In genomic region chr6:72635760-72636431, GRCm38 (mm10) we compare ENCODE assay signal across 8 mouse cellular contexts. TPM values are rescaled to one million over a fixed set of nuclear protein-coding genes. Genes with fewer than 3 reads are reported as not detected.
A peak's percentile ranks its signal among the peaks of the same experiment; 100 is the strongest.
DNase-seq lines count a peak whose midpoint lies in the region; ATAC-seq and TF ChIP-seq lines count a peak whose summit lies in the region.

No protein-coding gene starts in this region.

- peaks cover 34% of the 10 kb centered on the region for H3K4me1 ChIP-seq in E14TG2a.4 (replicated peaks; ENCODE audit: low read depth, low read length)
- peaks cover 6% of the 10 kb centered on the region for H3K4me1 ChIP-seq in heart, embryonic 15.5 days (replicated peaks)
- peaks cover 17% of the 10 kb centered on the region for H3K4me1 ChIP-seq in kidney, embryonic 15.5 days
- H3K4me1 ChIP-seq in liver, embryonic 16.5 days (ENCODE audit: control insufficient read depth, low read depth, low read length), result no peaks in the 10 kb centered on the region; the same call in none of the 2 replicates
- no peaks in the 10 kb centered on the region for H3K4me1 ChIP-seq in neural tube, embryonic 11.5 days (ENCODE audit: control insufficient read depth, insufficient read depth, low read length)

- 39% methylated on average over 12 of the region's 12 CpGs for WGBS in heart, embryonic 15.5 days
- 35% methylated on average over 12 of the region's 12 CpGs for WGBS in kidney, embryonic 15.5 days
- 33% methylated on average over 12 of the region's 12 CpGs for WGBS in liver, embryonic 16.5 days (ENCODE audit: insufficient replicate concordance)
- WGBS in neural tube, embryonic 11.5 days, result 54% methylated on average over 12 of the region's 12 CpGs

- H3K9ac ChIP-seq in heart, embryonic 15.5 days, result no peak overlapping the region
- no peak overlapping the region for H3K9ac ChIP-seq in kidney, embryonic 15.5 days
- no peak overlapping the region for H3K9ac ChIP-seq in liver, embryonic 16.5 days (ENCODE audit: low read depth, low read length)
- no peak overlapping the region for H3K9ac ChIP-seq in neural tube, embryonic 11.5 days (ENCODE audit: low read length)

- peaks cover 30% of the 10 kb centered on the region for H3K36me3 ChIP-seq in E14TG2a.4 (ENCODE audit: insufficient read depth, low read length)
- peaks cover under 1% of the 10 kb centered on the region; the same call in 1 of the 2 replicates for H3K36me3 ChIP-seq in heart, embryonic 15.5 days
- peaks cover 26% of the 10 kb centered on the region for H3K36me3 ChIP-seq in kidney, embryonic 15.5 days
- no peaks in the 10 kb centered on the region for H3K36me3 ChIP-seq in liver, embryonic 16.5 days (ENCODE audit: control insufficient read depth, insufficient read depth)
- H3K36me3 ChIP-seq in neural tube, embryonic 11.5 days (ENCODE audit: control insufficient read depth, insufficient read depth, low read length), result no peaks in the 10 kb centered on the region

- H3K4me2 ChIP-seq in heart, embryonic 15.5 days, result peak overlapping the region; percentile 39; the same call in 1 of the 2 replicates
- no peak overlapping the region; the same call in 1 of the 2 replicates for H3K4me2 ChIP-seq in kidney, embryonic 15.5 days
- no peak overlapping the region for H3K4me2 ChIP-seq in liver, embryonic 16.5 days (ENCODE audit: low read depth, low read length)
- no peak overlapping the region for H3K4me2 ChIP-seq in neural tube, embryonic 11.5 days (ENCODE audit: low read depth)

- DNase-seq in adipocyte (ENCODE audit: low spot score), result peak; percentile 82
- peak; percentile 63 for DNase-seq in neural tube, embryonic 11.5 days (ENCODE audit: low spot score)
- no peak for DNase-seq in right cerebral cortex, postnatal 14 days

- H3K27ac ChIP-seq in heart, embryonic 15.5 days, result no peak overlapping the region
- H3K27ac ChIP-seq in kidney, embryonic 15.5 days, result peak overlapping the region; percentile 70
- no peak overlapping the region for H3K27ac ChIP-seq in liver, embryonic 16.5 days (ENCODE audit: low read length)
- no peak overlapping the region for H3K27ac ChIP-seq in neural tube, embryonic 11.5 days (ENCODE audit: low read depth, low read length)

- 0 out of 2 replicates have a peak, but pooled peaks have one; percentile 41 for ATAC-seq in erythroid progenitor cell, adult 5-6 weeks (replicated peaks; ENCODE audit: low FRiP score, poor library complexity, severe bottlenecking)
- peak; percentile 74 for ATAC-seq in heart, embryonic 15.5 days (replicated peaks; ENCODE audit: insufficient number of reproducible peaks, insufficient read depth, low FRiP score, low read depth)
- peak; percentile 84 for ATAC-seq in kidney, embryonic 15.5 days (replicated peaks; ENCODE audit: low FRiP score)
- ATAC-seq in liver, embryonic 16.5 days (ENCODE audit: low read depth), result 0 out of 2 replicates have a peak, but pooled peaks have one; percentile 28
- peak; percentile 60 for ATAC-seq in neural tube, embryonic 11.5 days (ENCODE audit: insufficient read depth, low FRiP score, low TSS enrichment)

- peak; percentile 60 for TF ChIP-seq CTCF in E14TG2a.4 (conservative IDR thresholded peaks at IDR 0.05; ENCODE audit: low read length)

- no peaks in the 10 kb centered on the region for H3K27me3 ChIP-seq in E14TG2a.4 (ENCODE audit: insufficient read depth, low read length)
- no peaks in the 10 kb centered on the region for H3K27me3 ChIP-seq in heart, embryonic 15.5 days
- H3K27me3 ChIP-seq in kidney, embryonic 15.5 days, result no peaks in the 10 kb centered on the region
- H3K27me3 ChIP-seq in liver, embryonic 16.5 days (ENCODE audit: control insufficient read depth, insufficient read depth, low read depth, low read length), result no peaks in the 10 kb centered on the region
- no peaks in the 10 kb centered on the region for H3K27me3 ChIP-seq in neural tube, embryonic 11.5 days (ENCODE audit: control insufficient read depth, insufficient read depth, low read length)

- no peak overlapping the region for H3K4me3 ChIP-seq in E14TG2a.4 (replicated peaks; ENCODE audit: low read length)
- no peak overlapping the region for H3K4me3 ChIP-seq in heart, embryonic 15.5 days
- no peak overlapping the region for H3K4me3 ChIP-seq in kidney, embryonic 15.5 days (replicated peaks)
- H3K4me3 ChIP-seq in liver, embryonic 16.5 days (ENCODE audit: low read depth, low read length), result no peak overlapping the region
- H3K4me3 ChIP-seq in neural tube, embryonic 11.5 days (ENCODE audit: low read depth, low read length), result no peak overlapping the region

- no peaks in the 10 kb centered on the region for H3K9me3 ChIP-seq in E14TG2a.4 (ENCODE audit: low read length)
- H3K9me3 ChIP-seq in heart, embryonic 15.5 days (replicated peaks), result no peaks in the 10 kb centered on the region
- H3K9me3 ChIP-seq in kidney, embryonic 15.5 days (replicated peaks), result no peaks in the 10 kb centered on the region
- H3K9me3 ChIP-seq in liver, embryonic 16.5 days (replicated peaks; ENCODE audit: control insufficient read depth, low read length), result no peaks in the 10 kb centered on the region
- H3K9me3 ChIP-seq in neural tube, embryonic 11.5 days (ENCODE audit: control insufficient read depth, low read length), result no peaks in the 10 kb centered on the region

RNA-seq across cellular contexts. Expression of gene Tgoln1, which starts 19.1 kb away (rescaled TPM):
- 14.7 and 28.5 TPM in 2 replicates for total RNA-seq in erythroid progenitor cell, adult 5-6 weeks (2015; ENCODE audit: low replicate concordance)
- total RNA-seq in erythroid progenitor cell, adult 5-6 weeks (2017; ENCODE audit: low replicate concordance), result 21.9 and 23.5 TPM in 2 replicates
- polyA plus RNA-seq in heart, embryonic 15.5 days (2015; fragmentation: Nextera tagmentation; extraction: Ambion mirVana), result 22.7 and 24.4 TPM in 2 replicates
- 37.5 and 39.5 TPM in 2 replicates for polyA plus RNA-seq in kidney, embryonic 15.5 days (2015; fragmentation: Nextera tagmentation; extraction: Ambion mirVana)
- polyA plus RNA-seq in liver, embryonic 16.5 days (2015; fragmentation: Nextera tagmentation; extraction: Ambion mirVana), result 15.5 and 16.8 TPM in 2 replicates
- 43.3 and 44.1 TPM in 2 replicates for polyA plus RNA-seq in neural tube, embryonic 11.5 days (2014; fragmentation: Nextera tagmentation; extraction: Ambion mirVana)

RNA-seq across cellular contexts. Expression of gene Retsat, which starts 37.6 kb away (rescaled TPM):
- 3.4 and 13.0 TPM in 2 replicates for total RNA-seq in erythroid progenitor cell, adult 5-6 weeks (2015; ENCODE audit: low replicate concordance)
- 1.4 and 1.5 TPM in 2 replicates for total RNA-seq in erythroid progenitor cell, adult 5-6 weeks (2017; ENCODE audit: low replicate concordance)
- polyA plus RNA-seq in heart, embryonic 15.5 days (2015; fragmentation: Nextera tagmentation; extraction: Ambion mirVana), result 19.8 and 21.4 TPM in 2 replicates
- 22.1 and 24.6 TPM in 2 replicates for polyA plus RNA-seq in kidney, embryonic 15.5 days (2015; fragmentation: Nextera tagmentation; extraction: Ambion mirVana)
- polyA plus RNA-seq in liver, embryonic 16.5 days (2015; fragmentation: Nextera tagmentation; extraction: Ambion mirVana), result 17.6 and 21.5 TPM in 2 replicates
- polyA plus RNA-seq in neural tube, embryonic 11.5 days (2014; fragmentation: Nextera tagmentation; extraction: Ambion mirVana), result 7.1 and 7.7 TPM in 2 replicates

RNA-seq across cellular contexts. Expression of gene Elmod3, which starts 37.7 kb away (rescaled TPM):
- total RNA-seq in erythroid progenitor cell, adult 5-6 weeks (2015; ENCODE audit: low replicate concordance), result 5.0 and 5.9 TPM in 2 replicates
- total RNA-seq in erythroid progenitor cell, adult 5-6 weeks (2017; ENCODE audit: low replicate concordance), result 0.13 and 2.5 TPM in 2 replicates
- polyA plus RNA-seq in heart, embryonic 15.5 days (2015; fragmentation: Nextera tagmentation; extraction: Ambion mirVana), result 12.3 and 13.5 TPM in 2 replicates
- polyA plus RNA-seq in kidney, embryonic 15.5 days (2015; fragmentation: Nextera tagmentation; extraction: Ambion mirVana), result 14.6 and 16.8 TPM in 2 replicates
- 4.5 and 4.7 TPM in 2 replicates for polyA plus RNA-seq in liver, embryonic 16.5 days (2015; fragmentation: Nextera tagmentation; extraction: Ambion mirVana)
- polyA plus RNA-seq in neural tube, embryonic 11.5 days (2014; fragmentation: Nextera tagmentation; extraction: Ambion mirVana), result 16.5 and 17.0 TPM in 2 replicates

Comparison
In these comparisons a context has a peak if more than half of its experiments do, and no peak if none do; other contexts are left out.
1. ATAC-seq: peak in every context shown above with its lines; median percentile 84 in kidney, embryonic 15.5 days; 74 in heart, embryonic 15.5 days; 60 in neural tube, embryonic 11.5 days; 41 in erythroid progenitor cell, adult 5-6 weeks; 28 in liver, embryonic 16.5 days.